Mouse (Mus musculus) liver, embryonic 12.5 days (tissue): ENCODE measurements around the gene Ankrd63. TPM values are rescaled to one million over a fixed set of nuclear protein-coding genes. Genes with fewer than 3 reads are reported as not detected.
A peak's percentile ranks its signal among the peaks of the same experiment; 100 is the strongest.

Source experiments
- ATAC-seq: fragments of 200-750 bp; cut with Nextera tagmentation; 2 replicates; pipeline ENCODE4 v1.8.0; 2017; ENCODE audit warnings: moderate number of reproducible peaks, mild to moderate bottlenecking, moderate library complexity
- H3K27ac ChIP-seq: fragments of 300-500 bp; sonication (generic); 2 replicates; pipeline ENCODE4 v1.5.1; 2016; ENCODE audit warnings: mild to moderate bottlenecking
- H3K27me3 ChIP-seq: fragments of 300-500 bp; sonication (generic); replicated peaks from 2 replicates; pipeline ENCODE4 v1.6.1; 2016; ENCODE audit warnings: mild to moderate bottlenecking, moderate library complexity
- H3K36me3 ChIP-seq: fragments of 300-500 bp; sonication (generic); 2 replicates; pipeline ENCODE4 v1.6.1; 2016; ENCODE audit warnings: mild to moderate bottlenecking, moderate library complexity
- H3K4me1 ChIP-seq: fragments of 300-500 bp; sonication (generic); 2 replicates; pipeline ENCODE4 v1.6.1; 2016
- H3K4me2 ChIP-seq: fragments of 300-500 bp; sonication (generic); 2 replicates; pipeline ENCODE4 v1.6.1; 2016; ENCODE audit warnings: mild to moderate bottlenecking, moderate library complexity
- H3K4me3 ChIP-seq: fragments of 300-500 bp; sonication (generic); 2 replicates; pipeline ENCODE4 v1.5.1; 2016; ENCODE audit warnings: mild to moderate bottlenecking, moderate library complexity
- H3K9ac ChIP-seq: fragments of 300-500 bp; sonication (generic); 2 replicates; pipeline ENCODE4 v1.6.1; 2016; ENCODE audit warnings: mild to moderate bottlenecking, moderate library complexity
- H3K9me3 ChIP-seq: fragments of 300-500 bp; sonication (generic); replicated peaks from 2 replicates; pipeline ENCODE4 v1.6.1; 2016; ENCODE audit warnings: mild to moderate bottlenecking, moderate library complexity
- WGBS: fragments of 180-500 bp; shearing (Covaris S2); methylation state at CpG from one replicate; pipeline ENCODE4 v1.1.7; 2016; ENCODE audit not compliant: insufficient replicate concordance; 5-methylcytosine and 5-hydroxymethylcytosine counted together
- polyA plus RNA-seq: library from polyadenylated mRNA; unstranded; fragments of >200 nt; fragmentation: Nextera tagmentation; extraction: Ambion mirVana; gene quantifications from 2 replicates; pipeline ENCODE4 v1.2.1, GENCODE M21; 2016

The Ankrd63 gene
- polyA plus RNA-seq, 1 experiment from 2014 or later = 0.07 TPM

- Histone ChIP-seq H3K4me2 (no peak overlapping the region), H3K9me3 (no peaks in the 10 kb centered on the region), H3K4me3 (no peak overlapping the region), H3K27ac (no peak overlapping the region), H3K9ac (no peak overlapping the region), H3K27me3 (peaks cover 35% of the 10 kb centered on the region), H3K4me1 (peaks cover 47% of the 10 kb centered on the region), H3K36me3 (peaks cover 3% of the 10 kb centered on the region)
- WGBS = 27% methylated on average over 8 of the region's 8 CpGs
- ATAC-seq = no peak
Measured at GRCm38 (mm10) chr2:118743261-118743943, 39.6 kb upstream of the Ankrd63 start.

DNA sequence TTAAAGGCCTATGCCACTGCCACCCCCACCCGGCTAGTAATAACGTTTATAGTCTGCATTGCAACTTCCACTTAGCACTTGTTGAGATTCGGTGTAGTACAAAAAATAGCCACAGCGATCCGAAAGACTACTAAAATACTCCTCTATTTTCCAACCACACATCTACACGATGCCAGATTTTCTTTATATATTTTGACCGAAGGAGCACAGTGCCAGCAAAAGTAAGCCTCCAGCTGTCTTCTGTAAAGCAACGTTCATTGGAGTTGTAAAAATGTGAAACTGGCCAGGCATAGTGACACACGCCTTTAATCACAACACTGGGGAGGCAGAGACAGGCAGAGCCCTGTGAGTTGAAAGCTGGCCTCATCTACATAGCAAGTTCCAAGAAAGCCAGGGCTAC, 37.4 kb upstream of the Ankrd63 start:
- H3K27ac ChIP-seq = no peak overlapping the region
- no peak for ATAC-seq
- peaks cover 37% of the 10 kb centered on the region for H3K27me3 ChIP-seq
- no peak overlapping the region for H3K4me2 ChIP-seq
- no peak overlapping the region for H3K9ac ChIP-seq
- H3K4me3 ChIP-seq = no peak overlapping the region
- peaks cover 25% of the 10 kb centered on the region for H3K4me1 ChIP-seq
- WGBS = 65% methylated on average over 9 of the region's 9 CpGs
- H3K36me3 ChIP-seq = no peaks in the 10 kb centered on the region
- H3K9me3 ChIP-seq = no peaks in the 10 kb centered on the region

DNA sequence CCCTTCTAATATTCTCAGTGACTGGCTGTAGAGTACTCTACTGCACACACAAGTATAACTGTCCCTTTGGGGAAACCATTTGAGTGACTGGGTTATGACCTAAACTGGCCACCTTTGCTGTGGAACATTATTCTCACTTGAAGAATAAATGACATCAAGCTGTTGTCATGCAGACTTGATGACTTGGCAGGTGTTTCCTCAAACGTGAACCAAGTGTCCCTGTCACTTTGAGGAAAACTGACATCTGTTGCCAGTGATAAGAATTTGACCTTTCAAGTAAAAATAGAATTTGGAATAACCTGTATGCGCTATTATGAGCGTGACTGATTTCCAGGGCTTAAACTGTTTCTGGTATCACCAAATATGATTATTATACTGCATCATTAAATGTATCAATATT, 36.6 kb upstream of the Ankrd63 start:
- no peak overlapping the region for H3K4me3 ChIP-seq
- H3K9ac ChIP-seq = no peak overlapping the region
- no peak overlapping the region for H3K4me2 ChIP-seq
- H3K27ac ChIP-seq = no peak overlapping the region
- peaks cover 23% of the 10 kb centered on the region for H3K4me1 ChIP-seq
- no peak for ATAC-seq
- H3K27me3 ChIP-seq = peaks cover 41% of the 10 kb centered on the region
- H3K36me3 ChIP-seq = no peaks in the 10 kb centered on the region
- WGBS = 31% methylated on average over 3 of the region's 3 CpGs
- no peaks in the 10 kb centered on the region for H3K9me3 ChIP-seq

DNA sequence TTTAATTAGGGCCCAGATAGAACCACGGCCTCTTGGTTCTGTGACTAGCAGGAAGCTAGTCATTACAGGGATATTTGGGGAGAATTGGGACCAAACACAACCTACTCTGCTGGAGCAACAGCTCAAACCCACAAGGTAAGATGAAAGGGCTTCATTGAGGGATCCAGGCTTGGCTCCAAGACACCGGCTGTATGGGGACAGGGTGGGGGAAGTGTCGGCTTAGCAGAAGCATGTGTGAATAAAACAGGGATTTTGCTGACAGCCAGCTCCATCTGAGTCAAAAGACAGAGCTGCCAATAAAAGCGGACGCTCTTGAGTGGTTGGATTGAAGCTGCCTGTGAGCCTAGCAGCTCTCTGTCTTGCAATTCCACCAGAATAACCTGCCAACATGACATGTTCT, 29.6 kb upstream of the Ankrd63 start:
- Histone ChIP-seq H3K27ac (no peak overlapping the region), H3K4me3 (no peak overlapping the region), H3K27me3 (peaks cover 53% of the 10 kb centered on the region), H3K36me3 (no peaks in the 10 kb centered on the region), H3K4me2 (no peak overlapping the region), H3K4me1 (peaks cover 11% of the 10 kb centered on the region), H3K9ac (no peak overlapping the region), H3K9me3 (no peaks in the 10 kb centered on the region)
- ATAC-seq = no peak
- WGBS = 69% methylated on average over 5 of the region's 5 CpGs

DNA sequence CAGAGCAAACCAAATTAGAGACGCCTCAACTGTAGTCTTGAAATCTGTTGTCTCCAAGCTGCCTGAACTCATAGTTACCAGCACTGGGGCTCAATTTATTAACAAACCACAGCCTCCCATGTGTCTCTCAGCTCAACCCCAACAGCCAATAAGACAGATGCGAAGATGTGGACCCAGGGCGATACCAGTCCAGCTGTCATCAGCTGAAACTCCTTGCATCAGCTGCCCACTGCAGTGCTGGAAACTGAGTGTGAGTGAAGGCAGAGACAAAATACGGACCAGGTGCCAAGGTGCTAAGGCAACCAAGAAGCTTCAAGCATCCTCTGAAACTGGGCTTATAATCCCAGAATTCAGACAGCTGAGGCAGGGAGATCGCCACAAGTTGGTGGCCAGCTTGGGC, 28.2 kb upstream of the Ankrd63 start:
- 72% methylated on average over 5 of the region's 5 CpGs for WGBS
- Histone ChIP-seq H3K4me3 (no peak overlapping the region), H3K36me3 (no peaks in the 10 kb centered on the region), H3K4me1 (peaks cover 23% of the 10 kb centered on the region), H3K27me3 (peaks cover 67% of the 10 kb centered on the region), H3K9ac (no peak overlapping the region), H3K9me3 (no peaks in the 10 kb centered on the region), H3K4me2 (no peak overlapping the region), H3K27ac (no peak overlapping the region)
- ATAC-seq = no peak

DNA sequence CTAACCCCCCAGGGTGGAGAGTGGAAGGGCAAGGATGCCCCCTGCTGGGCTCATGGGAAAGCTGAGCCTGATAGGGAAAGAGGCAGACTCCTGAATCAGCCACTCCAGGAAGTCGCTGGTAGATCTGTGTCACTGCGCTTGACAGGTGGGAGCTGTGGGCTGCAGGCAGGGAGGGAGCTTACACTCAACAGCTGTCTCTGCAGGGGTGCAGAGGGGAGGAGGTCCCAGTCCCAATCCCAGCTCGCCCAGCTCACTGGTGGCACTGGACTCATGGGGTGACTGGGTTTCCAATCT, 26.8 kb upstream of the Ankrd63 start:
- WGBS = 6% methylated on average over 3 of the region's 3 CpGs
- H3K27ac ChIP-seq = no peak overlapping the region
- peaks cover 23% of the 10 kb centered on the region for H3K4me1 ChIP-seq
- peaks cover 61% of the 10 kb centered on the region for H3K27me3 ChIP-seq
- no peaks in the 10 kb centered on the region for H3K36me3 ChIP-seq
- no peak overlapping the region for H3K4me2 ChIP-seq
- no peak overlapping the region for H3K9ac ChIP-seq
- no peak for ATAC-seq
- no peaks in the 10 kb centered on the region for H3K9me3 ChIP-seq
- no peak overlapping the region for H3K4me3 ChIP-seq

GRCm38 (mm10) chr2:118729816-118730621, 26.3 kb upstream of the Ankrd63 start:
- 31% methylated on average over 8 of the region's 8 CpGs for WGBS
- no peak for ATAC-seq

DNA sequence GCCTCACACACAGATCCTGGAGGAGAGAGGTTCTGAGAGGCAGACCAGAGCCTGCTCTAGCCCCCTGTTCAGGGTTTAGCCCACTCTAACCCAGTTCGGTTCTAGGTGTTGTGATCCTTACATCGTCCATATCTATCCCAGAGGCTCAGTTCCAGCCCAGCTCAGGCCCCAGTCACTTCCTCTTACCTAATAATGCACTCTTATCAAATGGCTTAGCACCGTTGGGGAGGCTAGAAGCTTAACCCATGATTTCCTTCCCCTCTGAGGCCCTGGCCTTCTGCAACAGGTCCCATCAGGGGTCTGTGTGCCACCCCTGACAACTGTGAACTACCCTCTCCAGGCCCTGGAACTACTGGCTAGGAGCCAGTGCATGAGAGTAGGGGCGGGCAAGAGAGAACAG, 25.4 kb upstream of the Ankrd63 start:
- Histone ChIP-seq H3K4me2 (peak overlapping the region; percentile 48; the same call in 1 of the 2 replicates), H3K4me3 (no peak overlapping the region), H3K27me3 (peaks cover 68% of the 10 kb centered on the region), H3K9ac (no peak overlapping the region), H3K27ac (peak overlapping the region; percentile 55), H3K36me3 (no peaks in the 10 kb centered on the region), H3K4me1 (peaks cover 27% of the 10 kb centered on the region), H3K9me3 (no peaks in the 10 kb centered on the region)
- ATAC-seq = no peak
- 13% methylated on average over 4 of the region's 4 CpGs for WGBS

More at GRCm38 (mm10) chr2:118729816-118730621, 26.3 kb upstream of the Ankrd63 start:
- Histone ChIP-seq H3K9ac (no peak overlapping the region), H3K27me3 (peaks cover 61% of the 10 kb centered on the region), H3K4me2 (no peak overlapping the region), H3K9me3 (no peaks in the 10 kb centered on the region), H3K27ac (0 out of 2 replicates have a peak overlapping the region, but pooled peaks have one; percentile 8), H3K4me1 (peaks cover 23% of the 10 kb centered on the region), H3K36me3 (no peaks in the 10 kb centered on the region), H3K4me3 (no peak overlapping the region)

- peaks cover 71% of the 10 kb centered on the region for H3K27me3 ChIP-seq
- H3K9me3 ChIP-seq = no peaks in the 10 kb centered on the region
- peak within 1 kb of the TSS; percentile 48 for H3K4me2 ChIP-seq
- ATAC-seq = peak; percentile 39; the same call in 1 of the 2 replicates
- no peak within 1 kb of the TSS for H3K9ac ChIP-seq
- peak within 1 kb of the TSS; percentile 55 for H3K27ac ChIP-seq
- peaks cover 36% of the 10 kb centered on the region for H3K4me1 ChIP-seq
- 4% methylated on average over 7 of the region's 7 CpGs for WGBS
- peak within 1 kb of the TSS; percentile 29 for H3K4me3 ChIP-seq
- no peaks in the 10 kb centered on the region for H3K36me3 ChIP-seq
Measured at GRCm38 (mm10) chr2:118728337-118728736, 24.6 kb upstream of the Ankrd63 start, which contains the start of gene Plcb2. Plcb2 (minus strand) TSS chr2:118728438.

DNA sequence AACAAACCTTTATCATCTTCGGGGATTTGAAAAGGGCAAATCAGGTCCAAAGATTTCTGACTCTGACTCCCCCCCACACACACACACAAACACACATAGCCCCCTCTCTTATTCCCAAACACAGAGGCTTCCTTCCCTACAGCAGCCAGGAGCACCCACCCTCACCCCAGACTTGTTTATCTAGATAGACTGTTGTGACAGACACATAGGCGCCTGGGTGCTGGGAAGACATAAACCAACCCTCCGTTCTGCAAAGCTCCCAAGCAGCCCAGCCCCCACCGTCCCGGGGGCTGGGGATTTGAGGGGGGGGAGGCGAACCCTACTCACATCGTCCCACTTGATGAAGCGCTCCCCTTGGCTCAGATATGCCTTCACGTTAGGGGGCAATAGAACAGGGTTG, 24.1 kb upstream of the Ankrd63 start:
- no peak overlapping the region for H3K9ac ChIP-seq
- 5% methylated on average over 9 of the region's 9 CpGs for WGBS
- H3K27ac ChIP-seq = peak overlapping the region; percentile 55; the same call in 1 of the 2 replicates
- H3K27me3 ChIP-seq = peaks cover 71% of the 10 kb centered on the region
- peak overlapping the region; percentile 29 for H3K4me3 ChIP-seq
- no peaks in the 10 kb centered on the region for H3K9me3 ChIP-seq
- no peak for ATAC-seq
- H3K4me2 ChIP-seq = peak overlapping the region; percentile 48
- peaks cover 40% of the 10 kb centered on the region for H3K4me1 ChIP-seq
- H3K36me3 ChIP-seq = no peaks in the 10 kb centered on the region

DNA sequence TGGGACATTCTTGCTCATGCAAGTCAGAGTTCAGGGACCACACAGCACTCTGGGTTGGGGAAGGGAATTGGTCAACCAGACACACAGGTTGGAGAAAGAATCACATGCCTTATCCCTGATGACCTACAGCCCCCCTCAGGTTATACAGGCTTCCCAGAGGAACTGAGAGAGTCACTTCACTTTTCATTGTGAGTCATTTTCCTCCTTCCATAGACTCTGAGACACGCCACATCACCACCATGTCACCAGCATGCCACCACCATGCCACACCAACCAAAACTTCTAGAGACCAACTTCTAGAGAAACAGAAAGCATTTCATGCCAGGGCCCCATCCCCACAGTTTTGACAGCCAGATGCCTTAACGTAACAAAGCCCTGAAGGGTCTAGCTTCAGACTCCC, 23.1 kb upstream of the Ankrd63 start:
- Histone ChIP-seq H3K4me1 (peaks cover 44% of the 10 kb centered on the region), H3K4me2 (peak overlapping the region; percentile 48; the same call in 1 of the 2 replicates), H3K4me3 (0 out of 2 replicates have a peak overlapping the region, but pooled peaks have one; percentile 29), H3K9ac (no peak overlapping the region), H3K27me3 (peaks cover 66% of the 10 kb centered on the region), H3K36me3 (no peaks in the 10 kb centered on the region), H3K27ac (no peak overlapping the region), H3K9me3 (no peaks in the 10 kb centered on the region)
- WGBS = 50% methylated on average over 2 of the region's 2 CpGs
- no peak for ATAC-seq

- Histone ChIP-seq H3K4me3 (no peak overlapping the region), H3K4me1 (peaks cover 41% of the 10 kb centered on the region), H3K9ac (no peak overlapping the region), H3K36me3 (no peaks in the 10 kb centered on the region), H3K4me2 (no peak overlapping the region), H3K27ac (no peak overlapping the region), H3K9me3 (no peaks in the 10 kb centered on the region), H3K27me3 (peaks cover 55% of the 10 kb centered on the region)
- no peak for ATAC-seq
- 74% methylated on average over 4 of the region's 4 CpGs for WGBS
Measured at GRCm38 (mm10) chr2:118725511-118725910, 21.7 kb upstream of the Ankrd63 start.
